Mouse (Mus musculus): Measurements from ENCODE around the gene Pif1. TPM values are rescaled to one million over a fixed set of nuclear protein-coding genes. Genes with fewer than 3 reads are reported as not detected.

Gene Pif1
- total and polyA plus RNA-seq, 3 experiments = 14.9 to 15.5 TPM; not detected in 1

GRCm38 (mm10) chr9:65613098-65613497 is 26.1 kb downstream of the Pif1 start:
- H3K9ac ChIP-seq (ENCODE audit: control insufficient read depth, low read depth, low read length, poor library complexity, severe bottlenecking) = no peak overlapping the region
- no peak overlapping the region for H3K4me3 ChIP-seq (ENCODE audit: control insufficient read depth in 1 of 2, insufficient read depth in 1 of 2, low read depth in 2 of 2, low read length in 2 of 2)
- H3K36me3 ChIP-seq (ENCODE audit: control insufficient read depth in 1 of 2, insufficient read depth in 2 of 2, low read length in 2 of 2) = no peaks in the 10 kb centered on the region
- no peaks in the 10 kb centered on the region for H3K4me1 ChIP-seq (ENCODE audit: control insufficient read depth in 1 of 2, insufficient read depth in 2 of 2, low read length in 2 of 2)
- no peaks in the 10 kb centered on the region for H3K79me2 ChIP-seq (ENCODE audit: control insufficient read depth, insufficient read depth, low read length, poor library complexity)
- TF ChIP-seq EP300 (IDR thresholded peaks at IDR 0.05; ENCODE audit: low read depth in 1 of 2, low read length in 2 of 2) (no peak), TAL1 (IDR thresholded peaks at IDR 0.05; ENCODE audit: low read length) (no peak), POLR2A (IDR thresholded peaks at IDR 0.05; ENCODE audit: control insufficient read depth in 1 of 2, insufficient read depth in 1 of 2, low read depth in 1 of 2, low read length in 2 of 2, poor library complexity in 1 of 2) (no peak), ZC3H11A (IDR thresholded peaks at IDR 0.05; ENCODE audit: low read depth, low read length) (no peak), TCF12 (IDR thresholded peaks at IDR 0.05; ENCODE audit: low read depth, low read length) (no peak)
- no peak for DNase-seq (ENCODE audit: low read depth, low spot score)
- no peaks in the 10 kb centered on the region; a peak in 1 of 4 replicates for H3K27me3 ChIP-seq (ENCODE audit: control insufficient read depth in 1 of 2, insufficient read depth in 2 of 2, low read length in 2 of 2)
- H3K27ac ChIP-seq (ENCODE audit: control insufficient read depth, low read depth, low read length) = no peak overlapping the region
- no peaks in the 10 kb centered on the region for H3K9me3 ChIP-seq (replicated peaks; ENCODE audit: insufficient read depth, low read length)

GRCm38 (mm10) chr9:65619311-65619710 is 32.4 kb downstream of the Pif1 start:
- H3K27ac ChIP-seq (ENCODE audit: control insufficient read depth, low read depth, low read length) = no peak overlapping the region
- no peak for DNase-seq (ENCODE audit: low read depth, low spot score)
- peaks cover 0 to 4% of the 10 kb centered on the region in 2 experiments; a peak in 1 of 4 replicates for H3K27me3 ChIP-seq (ENCODE audit: control insufficient read depth in 1 of 2, insufficient read depth in 2 of 2, low read length in 2 of 2)
- no peaks in the 10 kb centered on the region for H3K36me3 ChIP-seq (ENCODE audit: control insufficient read depth in 1 of 2, insufficient read depth in 2 of 2, low read length in 2 of 2)
- no peaks in the 10 kb centered on the region for H3K79me2 ChIP-seq (ENCODE audit: control insufficient read depth, insufficient read depth, low read length, poor library complexity)
- no peak overlapping the region for H3K4me3 ChIP-seq (ENCODE audit: control insufficient read depth in 1 of 2, insufficient read depth in 1 of 2, low read depth in 2 of 2, low read length in 2 of 2)
- H3K9ac ChIP-seq (ENCODE audit: control insufficient read depth, low read depth, low read length, poor library complexity, severe bottlenecking) = no peak overlapping the region
- H3K9me3 ChIP-seq (replicated peaks; ENCODE audit: insufficient read depth, low read length) = no peaks in the 10 kb centered on the region
- no peaks in the 10 kb centered on the region for H3K4me1 ChIP-seq (ENCODE audit: control insufficient read depth in 1 of 2, insufficient read depth in 2 of 2, low read length in 2 of 2)
- TF ChIP-seq TBP (IDR thresholded peaks at IDR 0.05; ENCODE audit: low read depth, low read length) (no peak), ZKSCAN1 (IDR thresholded peaks at IDR 0.05; ENCODE audit: low read depth, low read length) (no peak), MEF2A (IDR thresholded peaks at IDR 0.05; ENCODE audit: extremely low read depth, insufficient replicate concordance, low read depth, low read length, poor library complexity, severe bottlenecking) (no peak), JUND (IDR thresholded peaks at IDR 0.05; ENCODE audit: low read depth, low read length) (no peak), POLR2A (IDR thresholded peaks at IDR 0.05; ENCODE audit: control insufficient read depth in 1 of 2, insufficient read depth in 1 of 2, low read depth in 1 of 2, low read length in 2 of 2, poor library complexity in 1 of 2) (no peak), ZMIZ1 (IDR thresholded peaks at IDR 0.05; ENCODE audit: low read depth, low read length) (no peak), E2F4 (IDR thresholded peaks at IDR 0.05; ENCODE audit: borderline replicate concordance, low read depth, low read length) (no peak), SIN3A (IDR thresholded peaks at IDR 0.05; ENCODE audit: low read length) (no peak), BHLHE40 (IDR thresholded peaks at IDR 0.05; ENCODE audit: borderline replicate concordance, low read depth, low read length) (no peak), MAFK (IDR thresholded peaks at IDR 0.05; ENCODE audit: borderline replicate concordance, low read depth, low read length) (no peak), CHD1 (IDR thresholded peaks at IDR 0.05; ENCODE audit: low read depth, low read length) (no peak), SMC3 (IDR thresholded peaks at IDR 0.05; ENCODE audit: low read depth, low read length) (no peak), USF2 (IDR thresholded peaks at IDR 0.05; ENCODE audit: borderline replicate concordance in 1 of 2, insufficient read depth in 1 of 2, low read depth in 1 of 2, low read length in 2 of 2) (no peak), MYB (IDR thresholded peaks at IDR 0.05; ENCODE audit: low read depth, low read length) (no peak), GATA1 (IDR thresholded peaks at IDR 0.05; ENCODE audit: low read depth, low read length) (no peak), MAZ (IDR thresholded peaks at IDR 0.05; ENCODE audit: low read depth, low read length) (no peak), MYC (IDR thresholded peaks at IDR 0.05; ENCODE audit: low read depth, low read length) (no peak), ELF1 (IDR thresholded peaks at IDR 0.05; ENCODE audit: low read depth, low read length) (no peak)

Measured in MEL (cell line).